Mouse (Mus musculus): ENCODE measurements around the gene Tmem59l. TPM values are rescaled to one million over a fixed set of nuclear protein-coding genes. Genes with fewer than 3 reads are reported as not detected.

Tmem59l gene
- polyA plus RNA-seq (2014; fragmentation: Illumina TruSeq; extraction: RNeasy Lipid Tissue Mini Kit (QIAGEN cat#74804); ENCODE audit: low read depth, low replicate concordance), result not detected

DNA sequence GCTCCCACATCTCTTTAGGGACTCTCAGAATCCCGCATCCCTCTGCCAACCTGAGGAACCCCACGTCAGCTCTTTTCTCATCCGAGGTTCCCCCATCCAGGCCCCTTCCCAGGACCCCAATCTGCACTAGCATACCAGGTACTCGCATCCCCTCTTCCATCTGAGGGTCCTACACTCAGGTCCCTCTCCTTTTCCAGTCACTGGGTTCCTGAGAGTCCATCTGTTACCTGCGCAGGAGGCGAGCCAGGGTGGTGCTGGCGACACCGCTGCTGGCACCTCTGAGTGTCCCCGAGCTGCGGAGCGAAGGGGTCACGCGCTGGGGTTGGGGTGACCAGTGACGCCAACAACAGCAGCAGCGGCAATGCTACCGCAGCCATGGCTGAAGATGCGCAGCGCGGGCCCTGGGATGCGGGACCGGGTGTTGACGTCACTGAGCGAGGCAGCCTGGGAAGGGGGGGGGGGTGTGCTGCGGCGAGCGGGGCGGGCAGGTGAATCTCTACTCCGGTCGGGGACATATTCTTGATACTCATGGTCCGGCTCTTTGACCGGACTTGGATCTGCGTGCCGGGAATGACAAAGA, at the start of gene Tmem59l:
Gene Tmem59l, minus strand, starts transcription at position 418 of the 580 bp plus-strand sequence.

DNA sequence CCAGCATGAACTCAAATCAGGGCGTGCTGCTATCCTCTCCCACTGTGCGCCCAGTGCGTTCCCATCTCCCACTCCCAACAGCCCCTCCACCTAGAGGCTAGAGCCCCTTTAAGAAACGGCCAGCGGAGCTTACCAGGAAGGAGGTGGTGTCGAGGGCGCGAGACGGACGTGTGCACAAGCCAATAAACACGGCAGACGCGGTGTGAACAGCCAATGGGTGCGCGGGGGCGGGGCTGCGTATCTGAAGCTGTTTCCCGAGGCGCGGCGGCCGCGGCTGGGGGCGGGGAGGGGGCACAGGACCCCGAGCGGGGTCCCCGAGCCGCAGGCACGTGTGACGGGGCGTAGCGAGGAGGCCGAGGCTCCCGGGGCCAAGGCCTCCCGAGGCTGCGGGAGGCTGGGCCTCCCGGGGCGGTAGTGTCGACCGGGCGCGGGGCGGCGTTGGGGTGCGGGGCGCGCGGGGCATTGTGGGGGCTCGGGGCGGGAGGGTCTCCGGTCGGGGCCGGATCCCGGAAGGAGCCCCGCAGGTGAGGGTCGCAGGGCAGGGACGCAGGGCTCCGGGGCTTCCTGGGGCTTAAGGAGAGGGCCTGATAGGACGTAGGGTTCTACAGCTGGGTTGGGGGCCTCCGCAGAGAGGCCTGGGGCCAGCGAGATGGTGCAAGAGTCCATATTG, 40.5 kb upstream of the Tmem59l start, which contains the start of the genes Fkbp8 and Kxd1:
Gene Fkbp8, plus strand, starts transcription at position 213 of the 670 bp plus-strand sequence.
Gene Kxd1, minus strand, starts transcription at position 445 of the 670 bp plus-strand sequence.

DNA sequence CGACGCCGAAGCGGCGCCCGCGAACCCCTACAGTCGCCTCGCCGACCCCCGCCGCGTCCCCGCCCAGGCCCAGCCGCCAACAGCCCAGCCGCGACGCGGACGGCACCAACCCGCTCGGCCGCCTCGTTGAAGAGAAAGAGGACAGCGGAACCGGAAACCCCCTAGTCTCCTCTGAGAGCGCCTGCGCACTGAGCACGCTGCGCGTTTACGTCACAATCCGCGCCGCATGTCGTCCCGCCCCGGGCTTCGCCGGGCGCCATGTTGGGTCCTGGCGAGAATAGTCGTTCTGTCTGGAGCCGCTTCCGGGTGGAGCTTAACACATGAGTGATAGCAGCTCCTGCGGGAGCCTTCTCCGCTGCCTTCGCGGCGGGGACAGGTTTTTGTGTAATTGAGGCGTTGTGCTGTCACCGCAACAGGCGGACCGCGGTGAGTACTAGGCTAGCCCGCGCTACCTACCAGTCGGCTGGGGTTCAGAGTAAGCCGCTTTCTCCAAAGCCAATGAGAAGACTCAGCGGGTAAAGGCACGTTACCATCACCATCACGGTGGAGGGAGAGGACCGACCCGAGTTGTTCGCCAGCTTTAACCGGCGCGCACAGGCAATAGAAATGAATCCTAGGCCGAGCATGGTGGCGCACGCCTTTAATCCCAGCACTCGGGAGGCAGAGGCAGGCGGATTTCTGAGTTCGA, 23.2 kb upstream of the Tmem59l start, which contains the start of gene Uba52:
Gene Uba52, minus strand, starts transcription at position 574 of the 688 bp plus-strand sequence.

DNA sequence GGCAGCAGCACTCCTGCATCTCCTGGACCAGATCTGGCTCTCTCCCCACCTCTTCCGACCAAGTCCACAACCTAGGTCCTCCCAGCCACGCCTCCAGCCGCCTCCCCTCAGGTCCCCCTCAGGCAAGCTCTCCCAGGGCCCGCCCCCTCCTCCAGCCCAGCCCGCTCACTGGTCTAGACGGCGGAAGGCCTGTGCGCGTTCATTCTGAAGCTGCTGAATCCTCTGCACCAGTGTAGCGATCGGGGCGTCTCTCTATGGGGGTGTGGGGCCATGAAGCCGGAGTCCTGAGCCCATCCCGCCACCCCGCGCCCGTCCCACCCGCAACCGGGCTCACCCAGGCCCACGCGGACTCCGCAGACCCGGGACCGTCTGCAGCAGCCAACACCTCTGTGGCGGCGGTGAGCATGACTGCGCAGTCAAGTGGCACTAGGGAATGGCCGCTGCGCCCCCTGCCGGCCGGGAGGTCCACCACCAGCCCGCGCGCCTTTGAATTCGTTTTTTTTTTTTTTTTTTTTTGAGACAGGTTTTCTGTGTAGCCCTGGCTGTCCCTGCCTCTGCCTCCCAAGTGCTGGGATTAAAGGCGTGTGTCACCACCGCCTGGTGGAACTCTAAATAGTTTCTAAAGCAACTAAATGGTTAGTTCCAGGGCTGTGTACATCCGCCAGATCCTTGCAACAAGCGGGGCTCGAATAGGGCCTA, 19.3 kb upstream of the Tmem59l start, which contains the start of gene Rex1bd:
Gene Rex1bd, minus strand, starts transcription at position 425 of the 699 bp plus-strand sequence.

DNA sequence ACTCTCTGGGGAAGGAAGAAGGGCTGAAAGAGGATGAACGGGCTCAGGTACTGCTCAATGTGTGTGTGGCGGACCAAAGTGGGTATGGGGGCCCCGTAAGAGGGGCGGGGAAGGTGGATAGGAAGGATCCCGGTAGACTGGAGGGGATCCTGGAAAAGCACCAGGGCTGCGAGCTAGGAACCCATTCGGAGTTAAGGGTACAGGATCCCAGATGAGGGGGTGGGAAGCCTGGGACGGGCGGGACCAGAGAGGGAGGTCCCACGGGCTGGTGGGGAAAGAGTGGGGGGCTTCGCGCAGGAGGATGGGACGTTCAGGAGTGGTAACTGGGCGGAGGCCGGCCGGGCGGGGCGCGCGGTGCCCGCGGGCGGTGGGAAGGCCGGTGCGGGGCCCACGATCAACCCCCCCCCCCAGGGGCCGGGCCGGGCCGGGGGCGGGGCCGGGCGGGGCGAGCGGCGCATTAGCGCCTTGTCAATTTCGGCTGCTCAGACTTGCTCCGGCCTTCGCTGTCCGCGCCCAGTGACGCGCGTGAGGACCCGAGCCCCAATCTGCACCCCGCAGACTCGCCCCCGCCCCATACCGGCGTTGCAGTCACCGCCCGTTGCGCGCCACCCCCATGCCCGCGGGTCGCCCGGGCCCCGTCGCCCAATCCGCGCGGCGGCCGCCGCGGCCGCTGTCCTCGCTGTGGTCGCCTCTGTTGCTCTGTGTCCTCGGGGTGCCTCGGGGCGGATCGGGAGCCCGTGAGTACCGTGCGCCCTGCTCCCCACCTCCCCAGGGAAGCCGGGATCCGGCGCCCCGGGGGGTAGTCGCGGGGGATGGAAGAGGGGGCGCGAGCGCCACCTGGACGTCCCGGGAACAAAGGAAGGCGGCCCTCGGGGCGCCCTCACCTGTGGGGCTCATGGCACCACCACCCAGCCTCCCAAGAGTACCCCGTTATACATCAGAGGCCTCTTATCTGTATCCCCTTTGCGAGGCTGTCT, 5.8 kb upstream of the Tmem59l start, which contains the start of gene Crlf1:
Gene Crlf1, plus strand, starts transcription at position 495 of the 977 bp plus-strand sequence.

DNA sequence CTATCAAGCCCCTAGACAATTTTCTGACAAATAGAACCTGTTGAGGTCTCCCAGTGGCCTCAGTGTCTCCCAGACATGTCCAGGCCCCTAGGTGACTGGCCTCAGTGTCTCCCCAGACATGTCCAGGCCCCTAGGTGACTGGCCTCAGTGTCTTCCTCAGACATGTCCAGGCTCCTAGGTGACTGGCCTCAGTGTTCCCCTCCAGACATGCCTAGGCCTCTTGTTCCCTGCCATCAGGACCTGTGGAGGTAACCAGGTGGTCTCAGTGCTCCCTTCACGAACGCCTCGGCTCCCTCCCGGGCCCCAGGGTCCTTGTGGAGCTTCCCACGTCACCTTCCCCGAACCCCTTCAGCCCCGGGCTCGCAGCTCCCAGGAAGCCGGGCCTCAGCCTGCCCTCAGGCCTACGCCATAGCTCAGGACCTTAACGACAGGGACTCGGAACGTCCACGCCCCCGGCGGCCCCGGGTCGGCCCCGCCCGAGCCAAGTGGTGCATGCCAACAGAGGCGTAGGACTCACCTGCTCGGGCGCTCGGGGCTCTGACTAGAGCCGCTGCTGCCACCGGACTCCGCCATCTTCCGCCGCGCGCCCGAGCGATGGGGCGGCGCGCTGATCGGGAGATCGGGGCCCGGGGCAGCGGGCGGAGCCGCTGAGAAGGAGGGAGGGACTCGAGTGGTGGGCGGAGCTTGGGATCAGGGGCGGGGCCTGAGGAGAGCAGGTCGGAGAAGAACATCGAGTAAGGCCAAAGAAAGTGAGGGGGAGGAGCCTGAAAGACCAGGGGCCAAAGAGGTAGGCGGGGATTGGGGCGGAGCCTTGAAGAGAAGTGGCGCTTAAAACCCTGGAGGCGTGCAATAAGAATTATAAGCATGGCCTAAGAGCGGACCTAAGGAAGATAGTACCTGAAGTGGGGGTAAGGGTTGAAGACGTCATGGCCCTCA, 10.6 kb downstream of the Tmem59l start, which contains the start of gene Klhl26:
Gene Klhl26, minus strand, starts transcription at position 636 of the 936 bp plus-strand sequence.

DNA sequence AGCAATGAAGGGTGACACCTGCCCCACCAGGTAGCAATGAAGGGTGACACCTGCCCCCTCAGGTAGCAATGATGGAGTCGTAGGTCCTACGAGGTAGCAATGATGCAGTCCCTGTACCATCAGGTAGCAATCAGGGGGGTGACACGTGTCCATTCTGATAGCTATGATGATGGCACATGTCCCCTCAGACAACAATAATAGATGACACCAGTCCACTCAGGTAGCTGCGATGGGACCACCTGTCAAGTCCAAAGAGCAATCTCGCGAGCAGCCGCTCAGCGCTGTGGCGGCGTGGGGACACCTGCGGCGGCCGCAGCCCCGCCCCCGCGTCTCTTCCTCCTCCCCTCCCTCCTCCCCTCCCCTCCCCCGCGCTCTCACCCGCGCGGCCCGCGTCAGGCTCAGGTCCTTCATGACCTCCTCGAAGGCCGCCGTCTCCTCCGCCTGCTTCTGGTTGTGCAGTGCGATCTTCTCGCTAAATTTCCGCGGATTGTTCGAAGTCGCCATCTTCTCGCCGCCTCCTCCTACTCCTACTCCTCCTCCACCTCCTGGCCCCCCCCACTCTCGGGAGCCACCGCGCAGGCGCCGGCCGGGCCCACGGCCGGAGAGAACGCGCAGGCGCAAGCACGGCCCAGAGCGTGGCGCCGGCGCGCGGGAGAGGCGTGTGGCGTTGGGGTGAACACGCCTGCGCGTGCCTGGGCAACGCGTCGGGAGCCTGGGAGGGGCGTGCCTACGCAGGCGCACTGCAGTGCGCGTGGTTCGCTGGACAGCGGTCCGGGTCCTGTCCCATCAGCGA, 47.9 kb downstream of the Tmem59l start, which contains the start of gene Crtc1:
Gene Crtc1, minus strand, starts transcription at position 525 of the 793 bp plus-strand sequence.

Other genes with a start within 250 kb of the Tmem59l start
- gene Homer3, start 204.5 kb downstream of the Tmem59l start, polyA plus RNA-seq (2014; fragmentation: Illumina TruSeq; extraction: RNeasy Lipid Tissue Mini Kit (QIAGEN cat#74804); ENCODE audit: low read depth, low replicate concordance), result not detected
- 2.9 TPM for gene Ddx49, start 184.9 kb downstream of the Tmem59l start, polyA plus RNA-seq (2014; fragmentation: Illumina TruSeq; extraction: RNeasy Lipid Tissue Mini Kit (QIAGEN cat#74804); ENCODE audit: low read depth, low replicate concordance)
- gene Cope, start 184.8 kb downstream of the Tmem59l start, polyA plus RNA-seq (2014; fragmentation: Illumina TruSeq; extraction: RNeasy Lipid Tissue Mini Kit (QIAGEN cat#74804); ENCODE audit: low read depth, low replicate concordance), result 0.65 TPM
- not detected for gene Cers1, start 171.6 kb downstream of the Tmem59l start, polyA plus RNA-seq (2014; fragmentation: Illumina TruSeq; extraction: RNeasy Lipid Tissue Mini Kit (QIAGEN cat#74804); ENCODE audit: low read depth, low replicate concordance)
- not detected for gene Gdf1, start 157.5 kb downstream of the Tmem59l start, polyA plus RNA-seq (2014; fragmentation: Illumina TruSeq; extraction: RNeasy Lipid Tissue Mini Kit (QIAGEN cat#74804); ENCODE audit: low read depth, low replicate concordance)
- 1.9 TPM for gene Upf1, start 134.1 kb downstream of the Tmem59l start, polyA plus RNA-seq (2014; fragmentation: Illumina TruSeq; extraction: RNeasy Lipid Tissue Mini Kit (QIAGEN cat#74804); ENCODE audit: low read depth, low replicate concordance)
- gene Comp, start 113.8 kb downstream of the Tmem59l start, polyA plus RNA-seq (2014; fragmentation: Illumina TruSeq; extraction: RNeasy Lipid Tissue Mini Kit (QIAGEN cat#74804); ENCODE audit: low read depth, low replicate concordance), result not detected
- gene Crtc1, start 47.8 kb downstream of the Tmem59l start, polyA plus RNA-seq (2014; fragmentation: Illumina TruSeq; extraction: RNeasy Lipid Tissue Mini Kit (QIAGEN cat#74804); ENCODE audit: low read depth, low replicate concordance), result 0.93 TPM
- 2.1 TPM for gene Klhl26, start 10.4 kb downstream of the Tmem59l start, polyA plus RNA-seq (2014; fragmentation: Illumina TruSeq; extraction: RNeasy Lipid Tissue Mini Kit (QIAGEN cat#74804); ENCODE audit: low read depth, low replicate concordance)
- not detected for gene Crlf1, start 5.8 kb upstream of the Tmem59l start, polyA plus RNA-seq (2014; fragmentation: Illumina TruSeq; extraction: RNeasy Lipid Tissue Mini Kit (QIAGEN cat#74804); ENCODE audit: low read depth, low replicate concordance)
- 0.77 TPM for gene Rex1bd, start 19.4 kb upstream of the Tmem59l start, polyA plus RNA-seq (2014; fragmentation: Illumina TruSeq; extraction: RNeasy Lipid Tissue Mini Kit (QIAGEN cat#74804); ENCODE audit: low read depth, low replicate concordance)
- gene Uba52, start 23.4 kb upstream of the Tmem59l start, polyA plus RNA-seq (2014; fragmentation: Illumina TruSeq; extraction: RNeasy Lipid Tissue Mini Kit (QIAGEN cat#74804); ENCODE audit: low read depth, low replicate concordance), result 2.4 TPM
- 2.8 TPM for gene Fkbp8, start 40.4 kb upstream of the Tmem59l start, polyA plus RNA-seq (2014; fragmentation: Illumina TruSeq; extraction: RNeasy Lipid Tissue Mini Kit (QIAGEN cat#74804); ENCODE audit: low read depth, low replicate concordance)
- gene Kxd1, start 40.6 kb upstream of the Tmem59l start, polyA plus RNA-seq (2014; fragmentation: Illumina TruSeq; extraction: RNeasy Lipid Tissue Mini Kit (QIAGEN cat#74804); ENCODE audit: low read depth, low replicate concordance), result 9.4 TPM
- gene Ell, start 52.1 kb upstream of the Tmem59l start, polyA plus RNA-seq (2014; fragmentation: Illumina TruSeq; extraction: RNeasy Lipid Tissue Mini Kit (QIAGEN cat#74804); ENCODE audit: low read depth, low replicate concordance), result 0.32 TPM
- not detected for gene Isyna1, start 107.0 kb upstream of the Tmem59l start, polyA plus RNA-seq (2014; fragmentation: Illumina TruSeq; extraction: RNeasy Lipid Tissue Mini Kit (QIAGEN cat#74804); ENCODE audit: low read depth, low replicate concordance)
- not detected for gene Ssbp4, start 121.5 kb upstream of the Tmem59l start, polyA plus RNA-seq (2014; fragmentation: Illumina TruSeq; extraction: RNeasy Lipid Tissue Mini Kit (QIAGEN cat#74804); ENCODE audit: low read depth, low replicate concordance)
- gene Lrrc25, start 128.8 kb upstream of the Tmem59l start, polyA plus RNA-seq (2014; fragmentation: Illumina TruSeq; extraction: RNeasy Lipid Tissue Mini Kit (QIAGEN cat#74804); ENCODE audit: low read depth, low replicate concordance), result not detected
- not detected for gene Gdf15, start 145.1 kb upstream of the Tmem59l start, polyA plus RNA-seq (2014; fragmentation: Illumina TruSeq; extraction: RNeasy Lipid Tissue Mini Kit (QIAGEN cat#74804); ENCODE audit: low read depth, low replicate concordance)
- 45.6 TPM for gene Pgpep1, start 173.0 kb upstream of the Tmem59l start, polyA plus RNA-seq (2014; fragmentation: Illumina TruSeq; extraction: RNeasy Lipid Tissue Mini Kit (QIAGEN cat#74804); ENCODE audit: low read depth, low replicate concordance)
- gene Lsm4, start 185.9 kb upstream of the Tmem59l start, polyA plus RNA-seq (2014; fragmentation: Illumina TruSeq; extraction: RNeasy Lipid Tissue Mini Kit (QIAGEN cat#74804); ENCODE audit: low read depth, low replicate concordance), result not detected
- gene Jund, start 211.6 kb upstream of the Tmem59l start, polyA plus RNA-seq (2014; fragmentation: Illumina TruSeq; extraction: RNeasy Lipid Tissue Mini Kit (QIAGEN cat#74804); ENCODE audit: low read depth, low replicate concordance), result 16.3 TPM
- gene Iqcn, start 216.1 kb upstream of the Tmem59l start, polyA plus RNA-seq (2014; fragmentation: Illumina TruSeq; extraction: RNeasy Lipid Tissue Mini Kit (QIAGEN cat#74804); ENCODE audit: low read depth, low replicate concordance), result not detected
- not detected for gene Gm3336, start 231.2 kb upstream of the Tmem59l start, polyA plus RNA-seq (2014; fragmentation: Illumina TruSeq; extraction: RNeasy Lipid Tissue Mini Kit (QIAGEN cat#74804); ENCODE audit: low read depth, low replicate concordance)
- gene Pde4c, start 236.4 kb upstream of the Tmem59l start, polyA plus RNA-seq (2014; fragmentation: Illumina TruSeq; extraction: RNeasy Lipid Tissue Mini Kit (QIAGEN cat#74804); ENCODE audit: low read depth, low replicate concordance), result 1.3 TPM

All from kidney, adult 10 weeks (tissue).